Mouse (Mus musculus) liver, embryonic 14.5 days (tissue): ENCODE data around the gene Vmn2r85.

Experiments
- CTCF ChIP-seq: IDR thresholded peaks from 2 replicates; pipeline ENCODE4 v1.5.1; 2016; ENCODE audit warnings: antibody characterized with exemption, low read depth, control low read depth
- EP300 ChIP-seq: IDR thresholded peaks from 2 replicates; pipeline ENCODE4 v1.6.1; 2016; ENCODE audit warnings: antibody characterized with exemption, low read depth

- TF ChIP-seq CTCF (no peak), EP300 (no peak)
Observed at GRCm38 (mm10) chr10:130370005-130370682, 59.4 kb downstream of the Vmn2r85 start.
